Mouse (Mus musculus) ovary, adult 18-20 months (tissue): Measurements from ENCODE around the gene Rplp2.

Experiments used
- DNase-seq: peaks from one replicate; pipeline ENCODE4 v3.0.0; 2022; ENCODE audit warnings: low spot score, mixed read lengths

Rplp2 gene

GRCm38 (mm10) chr7:141484186-141485120, 37.3 kb downstream of the Rplp2 start:
- no peak for DNase-seq

GRCm38 (mm10) chr7:141485186-141485585, 38.0 kb downstream of the Rplp2 start:
- no peak for DNase-seq

GRCm38 (mm10) chr7:141485606-141486005, 38.4 kb downstream of the Rplp2 start:
- DNase-seq = no peak

DNA sequence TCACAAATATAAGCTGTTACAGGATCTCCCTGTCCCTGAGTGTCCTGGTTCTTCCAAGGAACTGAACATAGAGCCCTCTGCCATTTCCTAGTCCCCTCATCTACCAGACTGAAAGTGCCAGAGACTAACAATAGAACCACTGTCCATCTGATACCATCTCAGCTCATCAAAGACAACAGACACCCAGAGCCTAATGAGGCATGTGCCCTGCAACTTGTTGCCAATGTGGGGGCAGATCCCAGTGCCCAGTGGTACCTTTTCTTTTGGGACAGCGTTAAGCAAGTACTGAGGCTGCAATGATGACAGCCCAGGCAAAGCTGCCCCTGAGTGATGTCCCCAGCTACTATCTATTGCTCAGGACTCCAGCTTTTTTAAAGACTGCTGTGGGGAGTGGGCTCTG, 39.1 kb downstream of the Rplp2 start:
- DNase-seq = no peak

DNA sequence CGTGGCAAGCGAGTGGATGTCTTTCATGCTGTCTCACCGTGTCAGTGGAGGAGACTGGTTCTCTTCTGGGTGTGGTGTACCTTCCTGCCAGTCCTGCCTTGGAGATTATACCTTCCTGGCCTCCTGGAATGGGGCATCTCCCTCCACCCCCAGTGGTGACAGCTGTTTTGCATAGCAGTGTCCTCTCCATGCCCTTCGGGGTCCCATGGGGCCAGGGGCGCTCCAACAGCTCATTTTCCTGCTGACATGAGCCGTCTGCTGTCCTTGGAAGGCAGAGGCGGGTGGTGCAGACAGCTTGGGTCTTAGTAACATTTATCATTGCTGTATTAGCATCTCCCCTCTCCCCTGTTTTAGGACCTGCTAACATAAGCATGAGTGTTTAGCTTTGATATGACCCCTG, 40.0 kb downstream of the Rplp2 start:
- DNase-seq = no peak

- DNase-seq = no peak
These were observed 44.0 kb downstream of the Rplp2 start for GRCm38 (mm10) chr7:141491151-141491550.

DNA sequence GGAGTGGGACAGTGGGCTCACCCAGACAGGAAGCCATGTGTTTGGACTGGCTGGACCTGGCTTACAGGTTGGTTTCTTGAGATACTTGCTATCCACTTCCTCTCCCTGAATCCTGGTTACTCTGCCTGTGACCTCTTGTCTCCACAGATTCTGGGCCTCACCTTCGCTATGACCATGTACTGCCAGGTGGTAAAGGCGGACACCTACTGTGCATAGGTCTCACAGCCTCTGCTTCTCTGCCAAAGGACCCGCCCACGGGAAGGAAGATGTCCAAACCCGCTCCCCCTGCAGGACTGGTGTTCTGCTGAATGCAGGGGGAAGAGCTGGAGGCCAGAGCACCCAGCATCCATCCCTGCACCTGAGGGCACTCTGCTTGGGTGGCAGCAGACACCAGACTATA, 45.6 kb downstream of the Rplp2 start:
- DNase-seq = no peak

DNA sequence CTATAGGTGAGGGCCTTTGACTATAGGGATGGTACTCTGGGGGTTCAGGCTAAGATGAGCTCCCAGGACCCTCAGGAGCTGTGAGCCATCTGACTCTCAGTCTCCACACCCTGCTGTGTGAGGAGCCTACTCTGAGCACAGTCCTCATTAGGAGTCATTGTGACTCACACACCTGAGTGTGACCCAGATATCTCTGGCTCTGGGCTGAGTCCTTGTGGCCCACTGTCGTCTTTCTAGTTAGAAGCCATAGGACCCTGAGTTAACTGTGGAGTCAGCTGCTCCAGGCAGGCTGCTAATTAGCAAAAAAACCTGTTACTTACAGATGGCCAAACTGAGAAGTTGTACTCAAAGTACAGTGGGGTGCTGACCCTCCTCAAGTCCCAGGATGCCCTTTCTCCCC, 46.6 kb downstream of the Rplp2 start:
- no peak for DNase-seq

DNA sequence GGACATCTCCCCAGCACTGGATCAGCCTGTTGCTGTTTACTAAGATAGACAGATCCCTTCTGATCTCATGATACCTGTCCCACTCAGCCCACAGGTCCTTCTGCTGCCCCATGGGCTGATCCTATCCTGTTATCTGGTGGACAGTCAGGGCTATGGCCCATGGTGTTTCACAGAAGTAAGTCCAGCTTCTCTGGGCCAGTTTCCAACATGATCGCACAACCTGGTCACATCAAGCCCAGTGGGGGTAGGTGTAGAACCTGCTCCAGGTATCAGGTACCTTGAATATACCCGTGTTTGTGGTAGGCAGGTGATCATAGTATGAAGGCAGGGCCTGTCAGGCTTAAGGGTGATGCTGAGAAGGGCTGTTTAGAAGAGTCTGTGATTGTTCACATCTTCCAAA, 48.2 kb downstream of the Rplp2 start:
- DNase-seq = no peak

GRCm38 (mm10) chr7:141495940-141496339, 48.8 kb downstream of the Rplp2 start:
- DNase-seq = no peak

- DNase-seq = no peak
These were observed 50.4 kb downstream of the Rplp2 start for GRCm38 (mm10) chr7:141497600-141497999.
